Mouse (Mus musculus): ENCODE data around the gene Irs2. TPM values are rescaled to one million over a fixed set of nuclear protein-coding genes. Genes with fewer than 3 reads are reported as not detected.
A peak's percentile ranks its signal among the peaks of the same experiment; 100 is the strongest.

Gene Irs2
- total RNA-seq, 2 experiments from 2014 or later = 13.5 to 15.2 TPM

DNA sequence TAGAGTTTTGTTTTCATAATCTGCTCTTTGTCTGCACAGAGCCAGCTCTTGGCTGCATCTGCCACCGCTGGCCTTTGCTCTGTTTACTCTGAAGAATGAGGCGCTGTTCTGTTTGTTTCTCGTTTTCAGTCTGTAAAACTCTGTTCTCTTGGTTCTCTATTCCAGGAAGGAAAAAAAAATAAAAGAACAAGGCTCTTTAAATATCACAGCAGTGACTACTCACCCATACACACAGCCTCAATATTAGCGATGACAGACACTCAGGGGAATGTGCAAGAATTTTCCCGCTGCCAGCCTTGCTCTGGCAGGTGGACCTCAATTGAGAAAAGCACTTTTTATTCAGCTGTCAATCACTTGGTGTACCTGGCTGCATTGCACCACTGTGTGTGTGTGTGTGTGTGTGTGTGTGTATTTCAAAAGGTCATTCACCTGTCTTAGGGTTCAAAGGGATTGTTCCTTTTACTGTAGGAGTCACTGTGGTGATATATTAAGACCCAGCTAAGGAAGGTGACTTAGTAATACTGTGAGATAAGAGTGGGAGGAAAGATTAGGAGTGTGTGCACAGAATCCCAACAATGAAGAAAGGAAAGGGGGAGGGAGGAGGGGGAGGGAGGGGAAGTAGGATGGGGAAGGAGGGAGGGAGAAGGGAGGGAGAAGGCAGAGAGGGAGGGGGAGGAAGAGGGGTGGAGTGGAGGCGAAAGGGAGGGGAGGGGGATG, 42.7 kb downstream of the Irs2 start:
- ATAC-seq (replicated peaks; ENCODE audit: low FRiP score, poor library complexity, severe bottlenecking) = no peak

DNA sequence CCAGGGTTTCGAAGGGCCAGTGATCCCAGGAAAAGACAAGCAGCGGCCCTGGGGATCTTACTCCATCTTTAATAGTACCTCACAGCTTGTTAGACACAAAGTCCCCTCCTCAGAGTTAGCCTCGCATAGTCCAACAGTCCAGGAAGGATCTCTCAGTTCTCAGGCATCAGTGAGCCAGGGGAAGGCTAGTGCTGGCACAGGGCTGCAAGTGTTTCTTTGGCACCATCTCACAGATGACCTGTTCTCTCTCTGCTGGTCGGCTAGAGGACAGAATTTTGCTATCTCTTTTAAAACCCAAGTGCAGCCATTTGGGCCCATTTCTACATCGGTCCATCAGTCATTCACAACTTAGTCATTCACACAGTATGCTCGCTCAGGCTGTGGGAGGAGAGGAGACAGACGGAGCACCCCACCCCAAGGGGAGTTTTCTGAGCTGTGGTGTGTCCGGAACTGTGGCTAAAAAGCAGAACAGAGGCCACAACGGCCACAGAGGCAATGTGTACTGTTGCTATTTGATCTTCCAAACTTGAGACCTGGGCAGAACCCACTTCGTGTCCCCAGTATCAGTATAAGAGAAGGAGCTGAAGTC, 43.7 kb downstream of the Irs2 start:
- no peak for ATAC-seq (replicated peaks; ENCODE audit: low FRiP score, poor library complexity, severe bottlenecking)

DNA sequence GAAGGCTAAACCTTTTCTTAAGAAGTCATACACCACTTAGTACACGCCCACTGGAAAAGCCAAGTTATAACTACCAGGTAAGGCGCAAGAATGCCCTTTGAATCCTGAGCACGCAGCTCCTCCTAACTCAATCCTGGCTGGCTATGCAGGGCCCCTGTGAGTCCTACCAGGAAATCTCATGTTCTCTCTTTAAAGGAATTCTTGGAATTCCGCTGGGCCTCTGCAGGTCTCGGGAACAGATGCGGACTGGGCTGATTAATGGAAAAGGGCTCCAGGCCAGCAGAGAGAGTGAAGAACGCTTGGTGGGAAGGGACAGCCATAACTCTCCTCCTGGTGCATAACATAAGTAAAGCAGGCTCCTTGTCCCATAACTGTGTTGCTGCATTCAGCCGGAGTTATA, 46.3 kb downstream of the Irs2 start:
- no peak for ATAC-seq (replicated peaks; ENCODE audit: low FRiP score, poor library complexity, severe bottlenecking)

DNA sequence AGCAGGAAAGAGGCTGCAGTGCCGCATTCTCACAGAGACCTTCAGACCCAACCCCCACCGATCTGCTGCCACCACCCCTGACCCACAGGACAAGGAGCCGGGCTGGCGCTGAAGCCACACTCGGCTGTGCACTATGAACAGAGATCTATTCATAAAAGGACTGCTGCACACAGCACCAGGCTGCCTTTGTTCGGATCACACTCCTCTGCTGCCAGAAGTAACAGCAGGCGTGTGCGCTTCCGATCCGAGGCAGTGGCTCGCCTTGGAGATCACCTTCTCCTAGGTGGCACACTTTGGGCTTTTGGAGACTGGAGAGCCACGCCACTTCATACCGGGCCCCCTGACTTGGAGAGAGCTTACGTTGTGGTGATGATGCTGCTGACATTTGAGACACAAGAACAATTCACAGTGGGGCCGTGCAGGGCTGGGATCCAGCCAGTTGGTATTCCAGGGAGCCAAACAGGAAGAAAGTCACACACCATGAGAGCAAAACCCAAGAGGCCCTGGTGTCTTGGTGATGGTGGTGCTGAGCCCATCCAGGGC, 47.9 kb downstream of the Irs2 start:
- no peak for ATAC-seq (replicated peaks; ENCODE audit: low FRiP score, poor library complexity, severe bottlenecking)

DNA sequence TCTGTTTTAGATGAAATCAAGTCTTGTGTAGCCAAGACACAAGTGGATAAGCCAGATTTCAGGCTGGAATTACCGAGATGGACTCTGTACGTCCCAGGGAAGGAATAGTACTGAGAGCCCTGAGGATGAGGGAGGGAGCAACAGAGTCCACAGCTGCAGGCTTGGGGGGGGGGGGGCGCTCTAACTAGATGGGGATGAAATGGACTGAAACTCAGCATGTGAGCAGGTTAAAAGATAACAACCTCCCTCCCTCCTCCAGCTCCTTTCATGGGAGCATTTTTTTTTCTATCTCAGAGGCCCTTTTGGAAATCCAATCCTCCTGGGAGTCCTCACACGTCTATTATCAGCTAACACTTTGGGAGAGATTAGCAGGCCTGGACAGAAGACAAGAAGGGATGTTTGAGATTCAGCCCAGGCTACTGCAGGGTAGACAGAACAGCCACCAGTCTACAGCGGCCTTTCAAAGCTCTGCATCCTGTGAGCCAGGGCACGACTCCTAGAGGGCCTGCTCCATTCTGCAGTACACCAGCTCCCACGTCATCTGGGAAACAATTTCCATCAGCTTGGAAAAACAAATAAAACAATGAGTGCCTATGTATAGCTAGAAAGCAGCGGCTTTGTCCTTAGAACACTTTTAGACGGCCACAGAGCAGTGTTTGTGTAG, 50.8 kb downstream of the Irs2 start:
- ATAC-seq (replicated peaks; ENCODE audit: low FRiP score, poor library complexity, severe bottlenecking) = no peak

DNA sequence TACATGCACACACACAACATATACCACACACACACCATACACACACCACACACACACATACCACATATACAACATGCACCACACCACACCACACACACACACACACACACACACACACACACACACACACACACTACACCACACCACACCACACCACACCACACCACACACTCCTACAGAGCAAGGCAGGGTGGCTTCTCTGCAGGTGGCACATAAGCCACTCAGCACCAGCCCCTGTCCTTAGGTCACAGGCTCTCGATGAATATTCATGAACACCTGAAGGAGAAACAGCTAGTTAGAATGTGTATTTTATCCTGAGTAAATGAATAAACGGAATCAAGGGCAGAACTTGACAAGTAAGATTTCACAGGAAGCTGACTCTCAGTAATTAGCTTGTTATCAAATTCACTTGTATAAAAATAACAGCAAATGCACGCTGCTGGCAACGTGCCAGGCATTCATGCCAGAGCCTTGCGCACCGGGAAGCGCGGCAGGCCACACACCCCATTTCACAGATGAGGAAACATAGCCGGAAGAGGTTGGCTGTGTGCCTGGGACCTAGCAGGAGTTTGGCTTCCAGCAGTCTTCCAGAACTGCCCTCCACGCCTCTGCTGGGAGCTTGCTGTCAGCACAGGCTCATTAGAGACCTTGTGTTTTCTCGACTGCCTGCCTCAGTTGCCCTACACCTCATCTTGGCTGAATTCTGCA, 54.8 kb downstream of the Irs2 start:
- no peak for ATAC-seq (replicated peaks; ENCODE audit: low FRiP score, poor library complexity, severe bottlenecking)

DNA sequence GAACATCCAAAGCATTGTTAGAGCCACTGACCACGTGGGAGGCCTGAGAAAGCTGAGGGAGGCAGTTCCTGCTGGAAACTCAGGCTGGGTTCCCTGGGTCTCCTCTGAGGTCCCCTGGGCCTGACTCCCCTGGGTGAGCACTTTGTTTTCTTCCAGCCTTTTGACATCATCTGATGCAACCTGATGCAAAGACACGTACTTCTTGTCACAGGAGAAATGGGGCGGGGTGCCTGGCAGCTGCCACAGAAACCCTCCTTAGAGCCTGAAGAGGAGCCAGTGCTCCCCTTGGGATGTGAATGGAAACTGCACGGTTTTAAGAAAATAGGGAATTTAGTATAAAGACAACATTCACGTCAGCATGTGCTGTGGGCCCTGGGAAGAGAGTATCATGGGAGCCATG, 55.6 kb downstream of the Irs2 start:
- ATAC-seq (replicated peaks; ENCODE audit: low FRiP score, poor library complexity, severe bottlenecking) = no peak

DNA sequence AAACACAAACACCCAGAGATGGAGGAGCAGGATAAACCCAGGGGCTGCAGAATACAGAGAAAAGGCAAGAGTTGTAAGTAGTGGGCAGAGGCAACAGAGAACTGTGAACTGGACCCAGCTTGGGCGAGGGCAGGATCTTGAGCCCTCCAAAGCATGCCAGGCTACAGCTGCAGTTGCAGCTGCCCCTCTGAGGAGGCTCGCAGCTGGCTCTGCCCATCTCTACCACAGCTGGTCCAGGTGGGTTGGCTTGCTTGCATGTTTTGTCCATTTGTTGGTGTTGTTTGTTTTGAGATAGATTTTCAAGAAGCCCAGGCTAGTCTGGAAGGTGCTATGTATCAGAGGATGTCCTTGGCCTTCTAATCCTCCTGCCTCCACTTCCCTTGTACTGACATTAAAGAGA, 56.0 kb downstream of the Irs2 start:
- no peak for ATAC-seq (replicated peaks; ENCODE audit: low FRiP score, poor library complexity, severe bottlenecking)

DNA sequence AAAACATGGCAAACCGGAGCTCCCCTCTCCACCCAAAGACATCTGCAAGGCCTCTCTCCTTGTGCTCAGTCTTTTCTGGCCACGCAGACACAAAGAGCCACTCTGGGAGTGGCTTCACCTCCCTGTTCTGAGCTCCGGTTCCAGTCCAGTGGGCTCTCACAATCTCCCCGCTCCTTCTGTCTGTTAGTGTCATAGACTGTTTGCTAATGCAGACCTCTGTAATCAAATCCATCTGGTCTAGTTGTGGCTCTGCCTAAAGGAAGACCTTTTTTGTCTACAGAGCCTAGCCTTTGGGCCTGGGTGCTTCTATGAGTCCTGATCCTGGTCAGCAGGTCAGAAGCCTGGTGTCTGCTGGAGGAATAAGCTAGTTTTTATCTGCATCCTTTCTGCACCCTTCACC, 56.7 kb downstream of the Irs2 start:
- no peak for ATAC-seq (replicated peaks; ENCODE audit: low FRiP score, poor library complexity, severe bottlenecking)

DNA sequence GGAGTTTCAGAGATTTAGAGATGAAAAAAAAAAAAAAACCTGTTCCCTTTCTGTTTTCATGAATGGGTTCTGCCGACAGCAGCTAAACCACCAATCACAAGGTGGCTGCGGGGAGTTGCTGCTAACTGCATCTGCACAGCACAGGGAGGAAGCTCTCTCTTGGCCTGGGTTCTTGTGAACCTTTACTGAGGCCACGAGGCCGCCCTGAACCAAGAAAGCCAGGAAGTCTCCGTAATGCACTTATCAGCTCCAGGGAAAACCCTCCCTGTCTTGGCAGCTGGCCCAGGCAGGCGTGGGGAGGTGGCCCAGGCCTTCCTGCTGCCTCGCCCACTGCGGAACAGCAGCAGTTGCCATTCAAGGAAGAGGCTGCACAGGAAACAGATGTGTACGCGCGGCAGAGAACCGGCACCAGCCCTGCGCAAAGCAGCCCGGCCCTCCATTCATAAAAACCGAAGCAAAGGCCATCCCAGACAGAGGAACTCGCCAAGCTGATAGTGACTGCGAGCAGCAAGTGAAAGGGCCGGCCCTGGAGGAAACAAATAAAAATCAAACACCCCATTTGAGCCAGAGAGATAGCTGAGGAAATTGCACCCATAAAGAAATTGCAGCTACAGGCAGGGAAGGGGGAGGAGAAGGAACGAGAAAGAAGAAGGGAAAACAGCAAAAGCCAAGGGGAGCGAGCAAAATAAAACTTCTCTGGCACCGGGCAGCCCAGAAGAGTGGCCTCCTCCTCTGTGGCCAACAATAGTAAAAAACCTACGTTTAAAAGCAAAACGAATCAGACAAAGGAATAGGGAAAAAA, 62.1 kb downstream of the Irs2 start:
- peak; percentile 75; the same call in 1 of the 2 replicates for ATAC-seq (replicated peaks; ENCODE audit: low FRiP score, poor library complexity, severe bottlenecking)

DNA sequence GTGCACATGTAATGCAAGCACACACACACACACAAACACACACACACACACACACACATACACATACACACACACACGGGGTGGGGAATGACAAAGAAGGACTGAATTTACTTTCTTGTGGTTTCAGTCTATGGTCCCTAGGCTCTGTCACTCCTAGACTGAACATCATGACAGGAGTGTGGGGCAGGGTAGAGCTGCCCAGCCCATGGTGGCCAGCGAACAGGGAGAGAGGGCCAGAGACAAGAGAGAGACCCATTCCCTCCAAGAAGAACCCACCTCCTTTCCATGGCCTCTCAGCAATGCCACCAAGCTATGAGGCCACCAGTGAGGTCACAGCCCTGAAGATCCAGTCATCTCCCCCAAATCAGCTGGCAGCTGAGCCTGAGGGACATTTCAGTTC, 62.8 kb downstream of the Irs2 start:
- no peak for ATAC-seq (replicated peaks; ENCODE audit: low FRiP score, poor library complexity, severe bottlenecking)

DNA sequence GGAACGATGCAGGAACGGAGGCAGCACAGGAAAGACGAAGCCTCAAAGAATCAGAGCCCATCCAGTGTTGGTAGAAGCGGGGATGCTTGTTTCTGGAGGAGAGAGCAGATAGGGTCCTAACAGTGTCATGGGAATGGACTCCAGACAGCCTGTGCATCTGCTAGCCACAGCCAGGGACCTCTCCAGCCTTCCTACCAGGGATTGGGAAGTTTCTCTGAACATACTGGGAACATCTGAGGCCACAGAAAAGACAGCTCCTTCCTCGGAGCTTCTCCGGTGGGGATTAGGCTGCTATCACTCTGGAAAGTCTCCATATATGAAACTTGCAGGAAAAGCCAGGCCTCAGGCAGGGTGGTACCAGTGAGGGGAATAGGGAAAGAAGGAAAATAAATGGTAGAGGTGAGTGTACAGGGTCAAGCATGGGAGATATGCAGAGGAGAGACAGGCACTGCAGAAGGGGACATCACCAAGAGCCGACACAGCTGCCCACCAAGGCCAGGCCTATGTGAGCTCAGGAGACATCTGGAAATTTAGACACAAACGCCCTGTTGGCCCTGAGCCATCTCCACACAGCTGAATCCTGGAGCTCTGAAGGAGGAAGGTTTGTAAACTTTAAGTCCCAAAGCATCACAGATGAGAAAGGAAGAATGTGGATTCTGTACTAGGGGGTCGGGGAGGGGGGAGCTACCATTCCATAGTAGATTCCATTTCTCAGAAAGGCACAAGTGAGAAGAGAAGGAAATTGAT, 64.8 kb downstream of the Irs2 start:
- ATAC-seq (replicated peaks; ENCODE audit: low FRiP score, poor library complexity, severe bottlenecking) = no peak

DNA sequence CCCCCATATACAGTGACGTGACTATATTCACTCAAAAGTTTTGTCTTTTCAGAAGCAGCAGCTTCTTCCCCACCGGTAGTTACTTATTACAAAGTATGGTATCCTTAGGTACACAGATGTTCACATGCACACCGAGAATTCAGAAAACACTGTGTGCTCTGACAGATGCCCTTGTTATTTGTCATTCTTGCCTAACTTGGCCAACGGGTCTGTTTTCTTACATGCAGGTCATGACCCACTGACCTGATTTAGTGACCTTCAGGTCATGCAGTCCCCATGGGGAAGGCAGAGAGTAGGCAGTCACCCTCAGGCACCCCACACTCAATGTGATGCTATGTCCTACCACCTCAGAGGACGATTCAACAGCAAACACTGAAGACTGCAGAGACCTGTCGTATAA, 68.4 kb downstream of the Irs2 start:
- no peak for ATAC-seq (replicated peaks; ENCODE audit: low FRiP score, poor library complexity, severe bottlenecking)

DNA sequence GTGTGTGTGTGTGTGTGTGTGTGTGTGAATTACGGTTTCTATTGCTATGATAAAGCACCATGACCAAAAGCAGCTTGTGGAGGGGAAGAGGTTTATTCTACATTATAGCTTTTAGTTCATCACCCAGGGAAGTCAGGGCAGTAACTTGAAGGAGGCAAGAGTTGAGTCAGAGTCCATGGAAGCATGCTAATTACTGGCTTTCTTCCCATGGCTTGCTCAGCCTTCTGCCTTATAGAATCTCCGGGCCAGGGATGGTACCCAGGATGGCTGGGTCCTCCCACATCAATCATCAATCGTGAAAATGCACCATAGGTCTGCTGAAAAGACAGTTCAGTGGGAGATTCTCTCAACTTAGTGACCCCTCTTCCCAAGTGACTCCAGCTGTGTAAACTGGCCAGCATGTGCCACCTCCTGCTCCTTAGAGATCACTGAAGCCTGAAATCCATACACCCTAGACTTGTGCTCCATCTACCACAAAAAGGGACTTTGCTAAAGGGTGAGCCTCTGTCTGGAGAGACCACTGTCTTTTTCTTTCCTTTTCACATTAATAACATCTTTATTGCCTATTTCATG, 69.0 kb downstream of the Irs2 start:
- no peak for ATAC-seq (replicated peaks; ENCODE audit: low FRiP score, poor library complexity, severe bottlenecking)

DNA sequence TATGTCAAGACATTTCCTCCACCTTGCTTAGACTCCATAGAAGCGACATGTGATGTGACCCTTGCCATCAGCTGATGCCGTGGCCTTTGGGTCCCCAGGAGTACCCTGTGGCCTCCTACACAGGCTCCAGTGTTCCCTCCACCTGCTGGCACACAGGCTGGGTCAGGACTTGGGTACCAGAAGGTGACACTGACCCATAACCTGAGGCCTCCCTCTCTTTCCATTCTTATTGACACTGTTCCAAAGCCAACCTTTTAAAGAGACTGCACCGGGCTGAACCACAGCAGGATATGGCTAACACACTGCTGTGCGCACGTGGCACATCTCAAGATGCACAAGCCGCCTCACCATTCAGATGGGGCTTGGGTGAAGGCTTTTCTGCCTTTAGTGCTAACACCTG, 70.0 kb downstream of the Irs2 start:
- no peak for ATAC-seq (replicated peaks; ENCODE audit: low FRiP score, poor library complexity, severe bottlenecking)

DNA sequence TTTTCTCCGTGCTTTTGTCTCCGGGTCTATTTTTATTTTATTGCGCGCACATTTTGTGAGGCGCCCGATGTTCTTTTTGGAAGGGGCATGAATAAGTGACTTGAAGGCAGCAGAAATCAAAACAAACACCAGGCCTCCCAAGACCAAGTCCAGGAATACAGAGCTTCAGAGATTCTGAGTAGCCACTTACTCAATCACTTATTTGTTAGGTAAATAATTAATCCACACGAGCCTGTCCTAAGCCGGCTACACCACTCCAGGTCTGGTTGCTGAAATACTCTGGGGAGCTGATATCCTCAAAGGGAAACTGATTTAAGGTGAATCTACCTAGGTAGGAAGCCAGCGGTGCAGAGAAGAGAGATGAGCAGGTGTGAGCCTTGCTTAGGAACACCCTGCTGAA, 71.6 kb downstream of the Irs2 start:
- no peak for ATAC-seq (replicated peaks; ENCODE audit: low FRiP score, poor library complexity, severe bottlenecking)

DNA sequence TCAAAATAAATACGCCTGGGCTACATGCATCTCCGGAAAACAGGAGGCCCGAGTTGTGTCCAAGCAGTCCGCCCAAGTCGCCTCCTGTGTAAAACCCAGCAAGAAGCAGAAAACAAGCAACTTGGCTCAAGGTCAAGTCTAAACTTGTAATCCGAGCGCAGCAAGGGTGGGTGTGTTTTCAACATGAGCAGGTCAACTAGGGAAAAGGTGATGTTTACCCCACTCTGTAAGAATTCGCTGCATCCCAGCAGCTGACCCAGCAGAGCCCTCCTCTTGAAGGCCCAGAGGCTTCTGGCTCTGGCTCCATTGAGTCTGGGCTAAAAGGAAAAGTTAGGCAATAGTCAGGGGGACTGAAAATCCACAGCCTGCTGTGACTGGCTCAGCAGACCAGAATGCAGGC, 73.0 kb downstream of the Irs2 start:
- ATAC-seq (replicated peaks; ENCODE audit: low FRiP score, poor library complexity, severe bottlenecking) = no peak
